Mouse (Mus musculus): ENCODE measurements around the gene Nkain2.

GRCm38 (mm10) chr10:32001216-32001753 lies 889.0 kb downstream of the Nkain2 start:
- TF ChIP-seq POLR2A (IDR thresholded peaks at IDR 0.05; ENCODE audit: extremely low read depth, insufficient read depth, low read length): no peak
- TF ChIP-seq CTCF (IDR thresholded peaks at IDR 0.05; ENCODE audit: extremely low read depth, insufficient read depth, low read length): no peak

Measured in cortical plate, adult 2 months (tissue).